Mouse (Mus musculus) yolk sac, embryonic 10.5 days (tissue): ENCODE results near the gene Hist1h4b.

Experiments used
- DNase-seq: peaks from one replicate; pipeline ENCODE4 v3.0.0-alpha.2; 2017; ENCODE audit warnings: low spot score

The Hist1h4b gene

GRCm38 (mm10) chr13:23740256-23740840 lies 16.5 kb upstream of the Hist1h4b start:
- peak; percentile 41 for DNase-seq

DNA sequence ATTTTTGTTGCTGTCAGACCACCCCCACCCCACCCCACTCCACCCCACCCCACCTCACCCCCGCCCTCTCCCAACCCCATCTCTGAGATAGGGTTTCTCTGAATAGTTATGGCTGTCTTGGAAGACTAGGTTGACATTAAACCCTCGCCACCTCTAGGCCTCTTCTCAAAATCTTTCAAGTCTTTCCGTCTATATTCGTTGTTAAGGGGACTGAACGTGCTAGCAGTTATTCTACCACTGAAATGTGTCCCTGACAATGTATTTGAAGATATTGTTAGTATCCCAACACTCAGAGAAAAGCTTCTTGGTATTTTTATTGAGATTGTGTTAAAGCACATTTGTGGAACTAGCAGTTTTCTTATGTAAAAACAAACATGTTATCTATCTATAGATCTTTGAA lies 15.9 kb upstream of the Hist1h4b start:
- no peak for DNase-seq

DNA sequence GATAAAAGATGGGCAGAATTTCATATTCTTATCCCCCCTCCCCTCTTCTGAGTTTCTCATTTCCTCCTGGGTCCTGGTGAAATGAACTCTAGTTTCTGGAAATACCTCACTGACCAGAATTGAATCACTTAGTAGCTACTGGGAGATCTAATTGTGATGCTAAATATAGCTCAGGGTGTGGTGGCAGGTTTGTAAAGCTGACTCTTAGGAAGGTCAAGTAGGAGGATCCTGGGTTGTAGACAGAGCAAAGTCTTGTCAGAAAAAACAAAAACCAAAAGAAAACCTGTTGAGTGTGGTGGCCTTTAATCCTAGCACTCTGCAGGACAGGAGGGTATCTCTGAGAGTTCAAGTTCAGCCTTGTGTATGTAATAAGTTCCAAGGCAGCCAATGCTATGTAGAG lies 14.8 kb upstream of the Hist1h4b start:
- no peak for DNase-seq

DNA sequence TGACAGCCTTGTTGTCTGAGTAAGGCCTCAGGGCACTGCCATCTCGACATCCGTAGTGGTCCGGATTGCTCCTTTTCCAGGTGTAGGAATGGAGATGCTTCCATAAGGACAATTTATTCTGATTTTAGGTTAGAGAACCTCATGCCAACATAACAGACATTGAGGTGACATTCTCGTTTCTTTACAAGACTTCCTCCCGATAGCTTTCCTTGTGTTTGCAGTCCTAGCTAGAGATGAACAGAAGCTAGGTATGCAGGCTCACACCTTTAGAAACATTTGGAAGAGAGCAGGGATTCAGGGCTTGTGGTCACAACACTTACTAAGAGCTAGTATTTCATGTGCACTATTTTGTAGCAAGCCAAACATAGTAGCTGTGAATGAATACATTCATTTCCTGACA lies 13.6 kb upstream of the Hist1h4b start:
- DNase-seq, result no peak

- DNase-seq, result no peak
These were observed 12.8 kb upstream of the Hist1h4b start for GRCm38 (mm10) chr13:23743963-23744362.

DNA sequence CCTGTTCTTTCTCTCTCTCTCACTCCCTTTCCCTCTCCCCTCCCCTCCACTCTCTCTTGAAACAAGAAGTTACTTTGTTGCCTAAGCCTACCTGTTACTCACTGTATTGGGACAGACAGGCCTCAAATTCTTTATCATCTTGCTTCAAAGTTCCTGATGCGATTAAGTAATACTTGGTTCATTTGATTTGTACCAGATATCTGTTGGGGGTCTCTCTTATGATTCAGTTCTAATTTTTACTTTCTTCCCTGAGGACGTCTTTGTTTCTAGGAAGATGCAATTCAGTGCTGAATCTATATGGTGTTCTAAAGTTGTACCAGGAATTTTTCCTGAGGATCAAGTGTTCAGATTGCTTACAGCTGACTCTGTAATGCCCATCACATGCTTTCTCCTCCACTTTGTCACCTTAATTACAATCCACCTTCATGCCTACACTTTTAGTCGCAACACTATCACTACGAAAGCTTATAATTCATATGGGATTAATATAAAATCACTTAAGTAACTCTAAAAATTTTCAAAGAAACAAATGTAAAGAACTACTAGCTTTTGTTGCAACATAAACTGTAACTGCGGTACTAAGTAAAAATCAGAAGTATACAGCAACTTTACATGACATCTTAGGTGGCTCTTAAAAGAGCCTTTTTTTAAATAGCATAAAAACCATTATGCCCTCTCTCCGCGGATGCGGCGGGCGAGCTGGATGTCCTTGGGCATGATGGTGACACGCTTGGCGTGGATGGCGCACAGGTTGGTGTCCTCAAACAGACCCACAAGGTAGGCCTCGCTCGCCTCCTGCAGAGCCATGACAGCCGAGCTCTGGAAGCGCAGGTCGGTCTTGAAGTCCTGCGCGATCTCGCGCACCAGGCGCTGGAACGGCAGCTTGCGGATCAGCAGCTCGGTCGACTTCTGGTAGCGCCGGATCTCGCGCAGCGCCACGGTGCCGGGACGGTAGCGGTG lies 12.1 kb upstream of the Hist1h4b start:
- peak; percentile 47 for DNase-seq

GRCm38 (mm10) chr13:23745381-23746161 lies 11.2 kb upstream of the Hist1h4b start, which contains the start of gene Hist1h3c:
Gene Hist1h3c (minus strand): TSS chr13:23745602.
- DNase-seq, result peak; percentile 93

GRCm38 (mm10) chr13:23746201-23747080 lies 10.4 kb upstream of the Hist1h4b start, which contains the start of gene Hist1h2bb:
Gene Hist1h2bb (plus strand): TSS chr13:23746734.
- peak; percentile 93 for DNase-seq

DNA sequence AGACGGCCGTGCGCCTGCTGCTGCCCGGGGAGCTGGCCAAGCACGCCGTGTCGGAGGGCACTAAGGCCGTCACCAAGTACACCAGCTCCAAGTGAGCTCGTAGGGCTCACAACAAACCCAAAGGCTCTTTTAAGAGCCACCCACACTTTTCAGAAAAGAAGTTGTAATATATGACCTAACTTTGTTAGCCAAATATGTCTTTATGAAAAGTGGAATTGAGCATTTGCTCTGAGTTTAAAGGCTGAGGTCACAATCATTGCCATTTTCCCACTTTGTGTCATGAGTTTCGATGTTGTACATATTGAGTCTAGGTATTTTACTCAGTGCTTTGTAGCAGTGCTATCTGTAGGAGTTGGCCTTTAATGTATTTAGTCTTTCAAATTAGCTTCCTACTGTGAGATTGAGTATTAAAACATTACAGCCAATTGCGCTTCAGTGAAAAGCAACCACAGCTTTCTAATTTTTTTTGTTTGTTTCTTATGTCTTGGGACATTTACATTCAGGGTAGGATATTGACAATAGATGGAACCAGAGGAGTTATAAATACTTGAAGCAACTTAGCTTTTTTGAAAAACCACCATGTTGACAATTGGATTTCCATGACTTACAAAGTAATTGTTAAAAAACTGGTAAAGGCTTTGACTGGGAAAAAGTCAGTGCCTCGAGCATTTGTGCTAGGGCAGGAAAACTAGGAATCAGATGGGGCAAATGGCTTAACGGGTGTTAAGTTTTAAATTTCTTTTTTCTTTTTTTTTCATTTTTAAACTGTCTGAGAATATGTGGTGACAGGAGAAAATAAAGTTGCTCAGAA lies 9.5 kb upstream of the Hist1h4b start:
- peak; percentile 54 for DNase-seq

- DNase-seq, result peak; percentile 55
These were observed 8.9 kb upstream of the Hist1h4b start for GRCm38 (mm10) chr13:23747892-23748288.

- no peak for DNase-seq
These were observed 7.2 kb upstream of the Hist1h4b start for GRCm38 (mm10) chr13:23749563-23750121.

- DNase-seq, result peak; percentile 88
These were observed 5.9 kb upstream of the Hist1h4b start, which contains the start of gene Hist1h2ab for GRCm38 (mm10) chr13:23750839-23751477. Gene Hist1h2ab (plus strand): TSS chr13:23751126.

DNA sequence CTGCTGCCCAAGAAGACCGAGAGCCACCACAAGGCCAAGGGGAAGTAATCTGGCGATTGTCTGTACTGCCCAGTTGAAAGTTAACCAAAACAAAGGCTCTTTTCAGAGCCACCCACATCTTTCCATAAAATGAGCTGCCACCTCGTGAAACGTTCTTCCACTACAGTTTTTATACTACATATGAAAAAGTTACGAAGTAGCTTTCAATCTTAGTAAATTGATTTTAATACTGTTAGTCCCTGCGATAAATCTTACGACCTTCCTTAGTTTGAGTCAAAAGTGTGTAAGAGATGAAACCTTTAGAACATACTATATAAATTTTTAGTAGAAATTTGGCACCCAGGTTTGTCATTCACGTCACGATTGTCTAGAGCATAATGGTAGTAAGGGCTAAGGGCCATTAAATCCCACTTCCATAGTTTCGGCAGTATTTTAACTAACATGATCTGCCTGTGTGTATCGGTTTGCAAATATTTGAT lies 5.3 kb upstream of the Hist1h4b start:
- peak; percentile 57 for DNase-seq

GRCm38 (mm10) chr13:23752067-23752741 lies 4.6 kb upstream of the Hist1h4b start, which contains the start of gene Hist1h3b:
Gene Hist1h3b (plus strand): TSS chr13:23752267.
- DNase-seq, result peak; percentile 94

DNA sequence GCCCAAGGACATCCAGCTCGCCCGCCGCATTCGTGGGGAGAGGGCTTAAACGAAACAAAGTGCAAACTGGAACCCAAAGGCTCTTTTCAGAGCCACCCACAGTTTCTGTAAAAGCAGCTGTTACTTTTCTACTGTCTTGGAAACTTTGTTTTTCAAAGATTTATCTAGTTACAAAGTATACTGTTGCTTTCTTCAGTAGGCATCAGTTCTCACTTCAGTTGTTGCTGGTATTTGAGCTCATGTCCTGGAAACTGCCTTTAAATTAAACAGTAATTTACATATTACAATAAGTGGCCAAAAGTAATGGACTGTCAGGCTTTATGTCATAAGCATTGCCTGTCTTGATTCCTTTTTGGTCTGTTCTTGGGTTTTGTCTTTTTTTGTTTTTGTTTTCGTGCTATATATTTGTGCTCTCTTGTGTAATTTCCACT lies 4.1 kb upstream of the Hist1h4b start:
- peak; percentile 45 for DNase-seq

DNA sequence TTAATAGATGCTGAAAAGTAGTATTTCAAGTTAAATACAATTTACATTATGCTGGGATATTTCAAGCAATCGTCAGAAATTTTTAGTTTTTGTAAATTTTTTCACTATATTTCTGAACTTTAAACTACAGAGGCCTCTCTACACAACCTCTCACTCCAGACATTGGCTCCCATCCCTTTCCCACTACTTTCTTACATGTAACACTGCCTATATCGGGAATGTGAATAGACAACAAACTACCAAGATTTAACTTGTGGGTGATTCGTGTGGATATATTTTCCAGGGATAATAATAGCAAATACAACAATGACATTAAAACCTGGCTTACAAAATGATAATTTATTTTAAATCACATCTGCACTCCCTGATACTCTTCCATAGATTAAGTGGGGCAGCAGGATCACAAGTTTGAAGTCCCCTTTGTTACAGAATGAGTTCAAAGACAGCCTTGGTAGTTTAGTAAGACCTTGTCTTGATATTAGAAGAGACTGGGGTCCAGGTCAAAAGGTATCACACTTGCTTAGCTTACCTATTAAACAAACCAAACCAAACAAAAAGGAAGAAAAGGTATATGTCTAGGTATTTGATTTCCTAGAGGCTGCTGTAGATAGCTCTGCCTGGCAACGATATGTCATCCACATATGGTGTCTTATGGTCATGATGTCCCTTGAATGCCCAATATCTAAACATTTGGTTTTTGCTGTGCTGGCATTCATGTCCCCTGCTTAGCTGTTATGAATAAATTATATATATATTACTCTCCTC lies 3.3 kb upstream of the Hist1h4b start:
- peak; percentile 5 for DNase-seq

- DNase-seq, result no peak
These were observed 1.8 kb upstream of the Hist1h4b start for GRCm38 (mm10) chr13:23755000-23755399.
